Mouse (Mus musculus) spleen, postnatal 4 days (tissue): ENCODE measurements around the gene Nrxn3.

ENCODE experiments used
- DNase-seq, 2 experiments: peaks; one replicate each; pipeline ENCODE4 v3.0.0; 2022; ENCODE audit warnings: low spot score in 2 of 2

Gene Nrxn3

DNA sequence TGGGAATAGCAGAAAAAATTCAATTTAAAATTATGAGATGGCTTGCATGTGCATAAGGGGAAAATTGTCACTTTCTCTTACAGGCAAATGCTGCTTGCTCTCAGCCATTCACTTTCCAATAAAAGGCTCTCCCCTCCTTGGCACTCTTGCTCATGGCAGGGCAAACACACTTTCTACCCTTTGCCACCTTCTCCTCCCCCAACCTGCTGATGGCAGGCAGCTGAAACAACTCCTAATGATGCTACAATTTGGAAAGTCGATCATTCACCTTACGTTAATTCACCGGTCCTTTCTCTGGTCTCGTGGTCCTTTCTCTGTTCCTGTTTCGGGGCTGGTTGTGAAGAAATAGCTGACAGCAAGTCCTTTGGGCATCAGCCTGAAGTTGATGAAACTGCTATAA is 1091.0 kb downstream of the Nrxn3 start:
- no peak for DNase-seq

DNA sequence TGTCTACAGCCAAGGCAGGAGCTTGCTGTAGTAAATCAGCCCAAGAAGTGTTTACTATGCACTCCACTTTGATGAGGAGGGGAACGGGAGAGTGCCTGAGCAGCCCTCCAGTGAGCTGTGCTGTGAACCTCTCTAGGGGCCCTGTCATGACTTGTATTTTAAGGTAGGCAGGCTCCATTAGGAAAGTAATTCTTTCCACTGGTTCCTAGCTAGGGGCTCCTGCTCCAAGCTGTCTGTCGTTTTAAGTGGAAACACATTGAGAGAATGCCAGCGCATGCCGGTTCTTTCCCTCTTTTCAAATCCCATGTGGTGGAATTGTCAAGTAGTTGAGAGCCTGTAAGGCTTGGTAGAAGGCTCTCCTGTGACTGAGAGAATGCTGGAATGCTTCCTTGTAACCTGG is 1091.9 kb downstream of the Nrxn3 start:
- no peak for DNase-seq

DNA sequence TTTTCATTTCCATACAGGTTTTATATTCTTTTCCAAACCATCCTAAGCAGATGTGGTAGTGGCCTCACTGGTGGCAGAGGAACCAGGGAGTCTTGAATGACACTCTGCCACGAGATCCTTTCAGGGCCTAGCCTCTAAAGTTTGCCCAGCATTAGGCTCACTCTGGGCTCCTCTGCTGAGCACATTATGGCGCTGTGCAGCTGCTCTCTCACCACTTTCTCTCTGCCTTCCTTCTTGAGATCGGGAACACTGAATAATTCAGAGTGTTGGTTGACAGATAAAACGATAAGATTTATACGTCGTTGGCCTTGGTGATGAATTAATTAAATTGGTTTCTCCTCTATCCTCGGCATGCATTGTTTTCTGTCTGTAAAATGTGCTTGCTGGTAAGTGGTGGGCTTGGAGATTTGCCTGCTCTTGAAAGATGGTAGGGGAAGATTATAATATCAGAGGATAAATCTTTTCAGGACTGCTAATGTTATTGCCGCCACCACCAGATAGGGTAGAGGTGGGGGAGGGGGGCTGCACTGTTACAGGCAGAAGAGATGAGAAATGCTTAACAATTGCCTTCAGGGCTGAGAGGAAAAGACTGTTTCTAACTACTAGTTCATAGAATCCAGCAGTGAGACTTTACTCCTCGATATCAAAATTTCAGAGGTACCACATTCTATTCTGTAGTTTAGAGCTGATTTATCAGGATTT is 1094.5 kb downstream of the Nrxn3 start:
- no peak for DNase-seq

DNA sequence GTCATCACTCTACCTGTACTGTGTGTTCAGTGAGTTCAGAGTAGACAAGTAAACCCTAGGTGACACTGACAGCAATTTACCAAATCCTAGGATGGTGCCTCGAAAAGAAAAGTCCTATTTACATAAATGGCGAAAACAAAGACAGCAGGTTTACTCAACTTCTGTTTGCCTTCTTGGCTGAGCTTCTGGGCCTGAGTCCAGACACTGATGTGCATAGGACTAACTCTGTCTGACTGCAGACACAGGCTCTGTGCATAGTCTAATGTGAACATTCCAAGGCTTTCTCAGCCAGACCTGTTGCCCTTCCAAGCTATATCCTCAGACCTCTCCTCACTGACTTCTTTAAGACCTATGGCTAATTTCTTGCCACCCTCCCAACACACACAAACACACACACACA is 1095.5 kb downstream of the Nrxn3 start:
- DNase-seq: no peak

DNA sequence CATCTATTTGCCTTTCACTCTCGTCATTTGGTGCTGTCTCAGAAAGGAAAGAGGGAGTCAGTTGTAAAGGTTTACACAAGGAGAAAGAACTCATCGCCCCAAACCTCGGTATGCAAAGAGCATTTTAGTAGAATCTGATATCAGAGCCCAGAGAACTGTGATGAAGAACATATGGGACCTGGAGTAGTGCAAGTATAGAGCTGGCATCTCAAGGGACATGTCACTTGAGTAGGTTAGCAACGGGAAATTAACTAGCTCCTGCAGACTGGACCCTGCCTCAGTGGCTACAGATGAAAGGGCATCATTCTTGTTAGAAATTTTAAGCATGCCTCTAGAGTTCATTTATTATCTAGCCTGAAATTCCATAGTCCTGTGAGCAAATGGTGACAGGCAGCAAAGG is 1099.5 kb downstream of the Nrxn3 start:
- no peak for DNase-seq

DNA sequence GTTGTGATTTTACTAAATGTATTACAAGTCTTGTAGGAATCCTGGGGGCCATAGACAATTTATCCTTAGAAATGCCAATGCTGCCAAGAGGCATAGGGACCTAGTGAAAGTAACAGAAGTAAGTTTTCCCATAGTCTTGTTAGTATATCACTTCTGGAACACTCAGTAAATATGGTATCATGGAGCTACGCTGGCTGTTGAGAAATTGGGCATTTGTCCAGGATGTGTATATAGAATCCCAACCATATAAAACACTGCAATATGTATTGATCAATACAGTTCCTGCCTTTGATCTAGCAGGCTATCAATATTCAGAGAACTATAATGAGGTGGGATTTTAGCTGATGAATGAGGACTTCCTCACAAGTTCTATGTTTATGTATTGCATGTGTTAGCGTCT is 1107.3 kb downstream of the Nrxn3 start:
- DNase-seq: no peak

DNA sequence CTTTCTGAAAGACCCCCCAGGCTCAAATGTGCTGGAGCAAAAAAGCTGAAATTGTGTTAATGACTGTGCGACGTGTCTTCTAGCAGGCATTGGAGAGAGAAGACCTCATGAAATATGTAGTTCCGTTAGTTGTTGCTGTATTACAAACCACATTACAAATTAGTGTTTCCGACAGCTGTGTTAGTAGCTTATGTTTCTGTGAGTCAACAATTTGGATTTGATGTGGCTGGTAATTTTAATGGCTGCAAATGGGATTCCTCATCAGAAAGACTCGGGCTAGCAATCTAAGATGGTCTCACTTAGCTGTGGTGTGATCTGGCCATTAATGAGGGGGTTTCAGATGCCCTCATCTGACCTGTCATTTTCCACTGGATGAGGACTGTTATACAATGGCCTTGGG is 1107.7 kb downstream of the Nrxn3 start:
- DNase-seq: no peak

DNA sequence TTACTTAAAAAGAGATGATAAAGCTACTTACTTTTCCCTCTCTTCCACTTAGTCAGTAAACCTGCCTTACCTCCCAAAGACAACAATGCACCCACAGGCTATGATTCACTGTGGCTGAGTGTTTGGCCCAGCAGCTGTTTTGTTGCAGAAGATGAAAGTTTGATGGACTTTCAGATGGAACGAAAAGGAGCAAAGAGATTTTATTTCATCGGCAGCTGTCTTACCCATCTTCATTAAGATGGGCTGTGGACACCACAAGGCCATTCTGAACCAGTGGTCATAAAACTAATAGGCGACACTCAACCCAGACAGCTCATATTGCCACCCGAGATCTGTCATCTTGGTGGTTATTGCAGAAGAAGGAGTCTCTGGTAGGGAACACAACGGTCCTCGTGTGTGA is 1108.6 kb downstream of the Nrxn3 start:
- DNase-seq: no peak

DNA sequence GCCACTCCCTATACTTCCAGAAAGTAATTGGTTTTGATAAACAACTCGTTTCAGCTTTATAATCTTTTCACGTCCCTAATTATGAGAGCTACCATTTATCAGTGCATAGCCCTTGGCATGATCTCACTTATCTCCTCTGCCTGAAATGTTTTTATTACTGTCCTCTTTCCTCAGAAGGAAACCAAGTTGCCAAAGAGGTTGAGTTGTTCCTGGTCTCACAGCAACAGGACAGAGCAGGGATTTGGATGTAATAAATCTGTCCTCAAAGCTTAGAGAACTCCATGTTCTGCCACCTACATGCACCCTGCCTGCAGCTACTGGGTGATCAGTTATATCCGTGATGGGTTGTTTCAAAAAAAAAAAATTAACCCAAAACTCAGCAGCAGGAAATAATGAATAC is 1113.6 kb downstream of the Nrxn3 start:
- DNase-seq: no peak

DNA sequence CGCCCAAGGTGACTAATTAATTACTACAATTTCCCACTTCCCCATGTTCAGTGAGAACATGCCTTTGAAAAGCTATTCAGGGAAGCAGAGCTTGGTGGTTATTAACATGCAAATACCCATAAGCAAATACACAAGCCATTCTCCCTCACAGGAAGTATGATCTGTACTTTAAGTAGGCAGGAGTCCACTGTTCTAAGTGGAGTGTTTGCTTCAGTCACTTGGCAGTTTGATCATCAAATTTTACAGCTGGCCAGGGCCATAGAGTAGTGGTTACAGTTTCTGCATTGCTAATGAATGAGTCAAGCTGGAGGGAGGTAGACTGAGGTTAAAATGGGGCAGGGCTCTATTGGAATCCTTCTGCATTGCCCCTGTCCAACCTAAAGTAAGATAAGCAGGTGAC is 1120.2 kb downstream of the Nrxn3 start:
- no peak for DNase-seq

DNA sequence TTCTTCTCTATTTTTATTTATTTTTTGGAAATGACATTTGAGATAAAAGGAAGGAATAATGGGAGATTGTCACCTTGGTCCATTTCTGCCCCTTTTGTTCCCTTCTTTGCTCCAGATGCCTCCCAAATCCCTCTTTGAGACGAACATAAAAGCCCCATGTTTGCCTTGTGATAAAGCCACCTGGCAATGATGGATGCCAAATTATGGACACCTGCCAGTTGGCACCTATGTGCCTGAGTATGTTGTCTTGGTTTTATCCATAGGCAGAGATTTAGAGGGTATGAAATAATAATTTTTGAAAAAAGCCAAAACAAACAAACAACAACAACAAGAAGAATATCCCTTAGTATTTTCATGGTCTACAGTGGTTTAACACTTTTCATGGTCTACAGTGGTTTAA is 1125.4 kb downstream of the Nrxn3 start:
- no peak for DNase-seq

DNA sequence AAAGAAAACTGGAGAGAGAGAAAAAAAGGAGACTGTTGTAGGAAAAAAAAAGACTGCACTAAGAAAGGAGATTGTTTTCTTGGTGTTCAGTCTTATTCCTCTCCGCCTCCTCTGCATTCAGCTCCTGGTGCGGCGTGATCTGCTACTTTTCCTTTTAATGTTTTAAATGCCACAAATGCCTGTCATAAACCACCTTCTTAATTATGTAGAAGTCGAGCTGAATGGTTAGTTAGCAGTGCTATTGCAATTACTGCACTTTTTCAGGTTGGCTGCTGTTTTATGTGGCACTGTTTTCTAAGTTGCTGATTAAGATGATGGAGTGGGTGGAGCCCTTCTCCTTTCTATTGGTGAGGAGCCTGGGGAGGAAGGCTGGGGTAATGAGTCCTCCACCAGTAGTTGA is 1131.7 kb downstream of the Nrxn3 start:
- no peak for DNase-seq

DNA sequence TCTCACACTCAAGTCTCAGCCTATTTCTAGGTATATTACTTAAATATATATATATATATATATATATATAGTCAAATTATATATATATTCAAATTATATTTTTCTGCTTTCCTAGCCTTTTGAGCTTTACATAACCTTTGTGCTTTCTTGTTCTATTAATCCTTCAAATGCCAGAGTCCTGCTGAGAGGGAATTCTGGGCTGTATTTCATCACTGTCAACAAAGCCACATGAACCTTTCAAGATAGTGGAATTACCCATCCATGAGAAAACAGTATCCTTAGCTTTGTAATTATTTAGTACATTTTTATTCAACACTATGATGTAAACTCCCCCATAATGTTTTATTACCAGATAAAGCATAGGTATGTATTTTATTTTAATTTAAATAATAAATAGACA is 1144.4 kb downstream of the Nrxn3 start:
- DNase-seq: no peak

DNA sequence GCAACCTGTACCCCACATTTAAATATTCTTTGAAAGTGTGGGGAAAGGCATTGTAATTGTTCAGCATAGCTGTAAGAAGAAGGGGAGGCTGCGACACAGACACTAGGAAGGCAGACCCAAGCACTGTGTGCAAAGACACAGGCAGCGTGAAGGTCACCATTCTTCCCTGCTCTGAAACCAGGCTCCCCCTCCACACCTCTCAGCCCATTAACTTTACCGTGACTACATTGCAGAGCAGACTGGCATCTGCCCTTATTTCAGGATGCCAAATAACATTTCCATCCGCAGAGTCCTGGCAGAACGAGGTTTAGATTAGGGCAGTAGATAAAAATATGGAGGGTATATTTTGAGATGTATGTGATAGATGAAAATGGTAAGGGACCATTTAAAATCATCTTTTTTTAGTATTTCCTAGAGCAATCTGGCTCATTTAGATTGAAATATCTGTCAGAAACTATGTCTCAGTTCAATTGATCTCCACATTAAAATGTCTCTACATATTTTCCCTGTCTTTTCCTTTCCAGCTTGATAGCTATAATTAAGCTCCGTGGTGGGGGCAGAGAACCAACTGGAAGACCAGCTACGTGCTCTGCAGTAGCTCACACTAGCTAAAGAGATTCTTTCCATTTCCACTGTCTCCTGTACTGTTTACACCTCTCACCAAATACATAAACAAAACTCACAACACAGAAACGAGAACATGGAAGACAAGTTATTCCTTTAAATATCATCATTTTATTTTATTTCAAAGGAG is 1160.1 kb downstream of the Nrxn3 start:
- DNase-seq: no peak

DNA sequence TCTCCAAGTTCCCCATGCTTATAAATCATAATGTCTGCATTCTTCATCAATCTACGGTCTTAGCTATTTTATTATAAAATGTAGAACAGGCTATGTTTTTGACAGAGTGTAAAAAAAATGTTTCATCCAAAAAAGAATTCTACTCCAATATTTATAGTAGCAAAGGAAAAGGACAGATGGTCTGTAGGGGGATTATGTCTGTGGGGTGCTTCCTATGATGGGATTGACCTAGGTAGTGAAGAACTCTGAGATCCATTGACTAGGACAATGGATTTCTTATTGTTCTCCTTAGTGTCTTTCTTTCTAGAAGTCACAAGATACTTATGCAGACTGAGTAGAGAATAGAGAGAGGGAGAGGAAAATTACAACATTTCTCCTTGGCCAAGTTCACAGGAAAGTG is 1161.9 kb downstream of the Nrxn3 start:
- DNase-seq: no peak

DNA sequence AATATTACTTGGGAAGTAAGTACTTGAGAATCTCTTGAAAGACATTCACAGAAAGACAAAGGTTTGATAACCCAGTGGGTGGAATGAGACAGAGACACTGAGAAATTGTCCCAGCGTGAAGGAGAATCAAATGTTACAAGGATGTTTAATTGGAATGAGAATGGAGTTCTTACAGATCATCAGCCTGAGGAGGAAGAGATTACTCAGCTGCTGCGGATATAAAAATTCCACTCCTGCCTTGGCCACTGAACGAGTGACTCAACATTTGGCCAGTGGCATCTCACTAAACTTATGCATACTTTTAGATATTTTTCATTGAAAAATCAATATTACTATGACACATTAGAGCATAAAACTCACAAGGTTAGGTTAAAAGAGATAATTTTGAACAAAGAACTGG is 1166.0 kb downstream of the Nrxn3 start:
- no peak for DNase-seq

DNA sequence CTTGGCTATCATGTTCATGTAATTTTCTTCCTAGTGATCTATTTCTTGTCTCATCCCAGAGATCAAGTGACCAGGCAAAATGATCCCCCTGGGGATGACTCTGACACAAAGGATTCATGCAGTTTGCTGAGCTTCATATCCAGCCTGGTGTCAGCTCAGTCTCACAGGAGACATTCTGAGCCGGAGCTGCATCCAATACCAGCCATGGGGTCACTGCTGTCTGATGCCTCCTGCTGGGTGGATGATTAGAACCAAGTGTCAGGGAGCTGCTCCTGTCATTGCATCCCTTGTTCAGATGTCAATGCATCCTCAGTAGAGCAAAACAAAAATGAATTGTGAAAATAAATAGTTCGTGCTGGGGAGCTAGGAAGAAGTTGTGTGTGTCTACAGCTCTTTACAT is 1174.2 kb downstream of the Nrxn3 start:
- no peak for DNase-seq

DNA sequence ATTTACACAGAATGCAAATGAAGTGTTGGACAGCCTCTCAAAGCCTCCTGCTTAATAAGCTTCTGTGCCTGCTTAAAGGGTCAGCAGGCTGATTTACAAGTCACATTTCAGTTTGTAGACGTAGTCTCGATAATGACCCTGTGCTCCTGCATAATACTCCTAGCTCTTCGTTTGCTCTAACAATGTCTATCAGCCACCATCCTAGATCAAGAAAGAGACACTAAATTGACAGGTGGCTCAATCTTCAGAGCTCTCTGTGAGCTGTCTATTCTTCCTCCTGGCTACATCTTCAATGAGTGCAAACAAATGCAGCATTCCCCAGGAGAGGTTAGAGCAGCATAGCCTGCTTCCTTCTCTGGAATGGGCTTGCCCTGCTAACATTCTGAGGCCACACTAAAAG is 1186.9 kb downstream of the Nrxn3 start:
- DNase-seq: no peak

DNA sequence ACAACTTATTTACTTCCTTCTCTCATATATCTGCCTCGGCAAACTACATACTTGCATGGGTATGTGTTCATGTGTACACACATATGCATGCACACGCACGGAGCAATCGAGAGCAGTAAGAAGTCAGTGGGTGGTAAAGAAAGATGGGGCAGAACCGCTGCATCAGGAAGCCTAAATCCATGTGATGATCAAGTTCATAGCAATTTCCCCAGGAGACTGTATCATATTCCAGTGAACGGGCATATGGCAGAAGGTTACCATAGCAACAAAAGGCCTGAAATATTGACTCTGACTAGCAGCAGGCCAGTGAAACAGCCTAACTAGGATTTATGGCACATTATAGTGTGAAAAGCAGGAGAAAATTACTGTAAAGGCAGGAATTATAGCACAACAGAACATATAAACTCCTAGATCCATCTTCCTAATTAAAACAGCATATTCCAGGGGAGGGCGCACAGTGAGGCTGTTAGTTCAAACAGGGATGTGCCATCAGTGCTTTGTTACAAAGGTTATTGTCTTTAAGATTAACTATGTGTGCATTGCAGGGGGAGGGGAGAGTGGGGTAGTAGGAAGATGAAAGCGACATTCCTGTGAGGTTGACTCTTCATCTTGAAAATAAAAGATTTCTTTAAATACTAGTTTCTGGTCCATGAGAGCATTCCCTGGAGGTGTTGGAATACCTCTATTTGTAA is 1195.6 kb downstream of the Nrxn3 start:
- no peak for DNase-seq

DNA sequence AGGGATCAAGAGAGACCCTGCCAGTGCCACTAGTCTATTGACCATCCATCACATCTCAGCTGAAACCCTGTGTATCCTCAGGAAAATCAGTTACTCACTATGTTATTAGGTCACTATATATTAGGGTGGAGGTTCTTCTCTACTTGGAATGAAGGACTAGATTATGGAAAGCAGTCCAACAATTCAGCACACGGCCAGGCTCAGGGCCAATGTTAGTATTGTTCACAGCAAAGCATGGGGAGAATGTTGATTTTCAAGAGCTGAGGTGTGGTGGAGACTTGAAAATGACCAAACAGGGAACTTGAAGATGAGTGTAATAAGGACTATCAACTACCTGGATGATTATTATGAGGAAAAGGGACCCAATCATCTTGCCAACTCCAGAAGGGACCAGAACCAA is 1209.7 kb downstream of the Nrxn3 start:
- no peak for DNase-seq

DNA sequence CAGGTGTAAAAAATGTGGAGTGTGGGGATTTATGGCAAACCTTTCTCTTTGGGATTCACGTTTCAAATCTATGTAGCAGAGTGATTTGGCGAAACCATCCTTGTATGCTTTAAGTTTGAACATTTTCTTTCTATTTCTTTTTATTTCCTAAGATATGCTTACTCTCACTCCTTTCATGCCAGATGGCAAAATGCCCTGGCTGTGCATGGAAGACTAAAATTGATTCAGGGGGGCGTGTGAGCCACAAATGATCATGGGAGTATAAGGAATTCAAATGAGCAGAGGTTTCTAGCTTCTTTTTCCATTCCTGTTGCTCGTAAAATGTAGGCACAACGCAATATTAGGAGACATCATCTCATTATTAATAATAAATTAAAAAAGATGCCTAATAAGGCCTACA is 1211.0 kb downstream of the Nrxn3 start:
- DNase-seq: no peak

DNA sequence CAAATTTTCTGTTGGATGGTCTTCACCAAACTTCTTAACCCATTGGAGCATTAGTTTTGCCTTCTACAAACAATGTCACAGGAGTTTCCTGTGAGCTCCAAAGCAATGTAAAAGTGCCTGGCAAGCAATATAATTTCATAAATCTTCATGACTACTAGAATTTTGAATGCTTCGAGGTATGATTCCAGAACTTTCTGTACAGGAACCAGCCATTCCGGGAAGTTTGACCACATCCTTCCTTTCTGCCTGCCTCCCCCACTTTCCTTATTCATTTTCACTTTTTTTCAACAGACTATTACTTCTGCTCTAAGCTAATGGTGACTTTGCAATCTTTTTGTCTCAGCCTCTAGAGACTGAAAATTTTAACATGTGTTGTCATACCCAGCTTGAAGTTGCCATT is 1218.1 kb downstream of the Nrxn3 start:
- DNase-seq: no peak

DNA sequence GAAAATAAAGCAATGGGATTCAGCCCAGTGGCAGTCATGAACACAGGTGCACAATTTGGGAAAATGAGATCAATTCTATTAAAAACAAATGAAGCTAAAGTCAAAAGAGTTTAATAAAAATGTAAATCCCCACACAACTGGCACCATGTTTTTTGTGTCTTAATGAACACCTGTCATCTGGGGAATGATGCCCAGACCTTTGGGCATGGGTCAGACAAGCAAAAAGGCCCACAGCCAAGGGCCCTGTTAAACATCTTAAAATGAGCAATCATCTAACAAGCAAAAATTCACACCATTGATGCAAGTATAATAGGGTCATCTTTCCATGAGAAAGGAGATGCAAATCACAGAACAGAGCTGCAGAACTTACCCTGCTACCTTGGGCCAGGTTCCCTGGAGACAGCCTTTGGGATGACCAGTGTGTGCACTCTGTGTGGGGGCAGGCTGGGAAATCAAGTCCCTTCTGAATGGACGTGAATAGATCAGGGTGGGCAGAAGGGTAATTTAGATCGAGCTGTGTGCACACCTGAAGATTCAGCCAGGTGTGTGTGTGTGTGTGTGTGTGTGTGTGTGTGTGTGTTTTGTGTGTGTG is 1223.3 kb downstream of the Nrxn3 start:
- DNase-seq: no peak
